Comparison of ENCODE assay signal across 8 mouse cellular contexts in the genomic region with DNA sequence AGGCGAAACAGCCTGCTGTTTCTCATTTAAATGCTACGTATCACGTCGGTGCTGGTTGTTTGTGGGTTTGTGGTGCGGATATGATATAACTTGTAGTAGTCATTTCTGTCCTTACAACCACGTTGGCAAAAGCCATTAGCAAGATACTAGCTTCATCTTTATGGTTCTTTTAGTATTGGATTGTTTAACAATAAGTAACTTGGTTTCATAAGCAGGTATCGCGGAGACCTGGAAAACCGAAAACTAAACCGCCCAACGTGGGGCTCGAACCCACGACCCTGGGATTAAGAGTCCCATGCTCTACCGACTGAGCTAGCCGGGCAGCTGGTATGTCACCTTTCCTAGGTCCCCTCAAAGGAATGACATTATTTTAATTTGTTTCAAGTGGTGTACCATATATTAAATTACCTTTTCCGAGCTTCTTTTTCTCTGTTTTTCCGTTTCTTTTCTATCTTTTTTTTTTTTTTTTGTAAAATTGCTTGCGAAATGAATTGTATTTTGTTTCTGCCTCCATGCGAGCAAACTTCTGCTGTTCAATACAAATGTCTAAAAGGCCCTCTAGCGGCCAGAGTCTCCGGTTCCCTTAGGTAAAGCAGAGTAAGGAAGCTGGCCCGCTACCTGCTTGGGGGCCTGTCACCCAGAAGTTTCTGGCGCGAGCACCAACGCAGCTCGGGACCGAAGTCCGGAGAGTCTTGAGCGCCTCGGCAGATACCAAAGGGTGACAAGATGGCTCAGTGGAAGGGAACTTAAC. TPM values are rescaled to one million over a fixed set of nuclear protein-coding genes. Genes with fewer than 3 reads are reported as not detected.
DNase-seq lines count a peak whose midpoint lies in the region; ATAC-seq and TF ChIP-seq lines count a peak whose summit lies in the region.

No protein-coding gene starts in this region.

- H3K9ac ChIP-seq in heart, embryonic 13.5 days, result peak overlapping the region; percentile 70
- H3K9ac ChIP-seq in kidney, postnatal 0 days (ENCODE audit: low read depth, low read length), result no peak overlapping the region
- peak overlapping the region; percentile 57 for H3K9ac ChIP-seq in liver, embryonic 12.5 days
- no peak overlapping the region for H3K9ac ChIP-seq in stomach, embryonic 16.5 days (ENCODE audit: low read length)

- H3K4me2 ChIP-seq in heart, embryonic 13.5 days, result peak overlapping the region; percentile 69
- H3K4me2 ChIP-seq in kidney, postnatal 0 days (ENCODE audit: low read length), result peak overlapping the region; percentile 49
- peak overlapping the region; percentile 63 for H3K4me2 ChIP-seq in liver, embryonic 12.5 days
- H3K4me2 ChIP-seq in stomach, embryonic 16.5 days (ENCODE audit: low read depth, low read length), result peak overlapping the region; percentile 48

- H3K27me3 ChIP-seq in erythroblast, embryonic 14.5 days (ENCODE audit: control insufficient read depth), result no peaks in the 10 kb centered on the region
- no peaks in the 10 kb centered on the region for H3K27me3 ChIP-seq in heart, embryonic 13.5 days (replicated peaks)
- no peaks in the 10 kb centered on the region for H3K27me3 ChIP-seq in kidney, postnatal 0 days (ENCODE audit: insufficient read depth, low read length)
- H3K27me3 ChIP-seq in liver, embryonic 12.5 days (replicated peaks), result no peaks in the 10 kb centered on the region
- H3K27me3 ChIP-seq in stomach, embryonic 16.5 days (ENCODE audit: control insufficient read depth, insufficient read depth, low read length), result no peaks in the 10 kb centered on the region

- peak; percentile 83 for DNase-seq in brain, embryonic 14.5 days (ENCODE audit: low read depth)
- peak; percentile 88 for DNase-seq in kidney, postnatal 0 days (ENCODE audit: low spot score)
- peak; percentile 79 to 82 for DNase-seq in natural killer cell, adult 2 months (ENCODE audit: low spot score in 2 of 2)

- 2% methylated on average over 30 of the region's 30 CpGs for WGBS in heart, embryonic 13.5 days
- under 1% methylated on average over 30 of the region's 30 CpGs for WGBS in kidney, postnatal 0 days
- WGBS in liver, embryonic 12.5 days (ENCODE audit: insufficient replicate concordance), result under 1% methylated on average over 30 of the region's 30 CpGs
- WGBS in stomach, embryonic 16.5 days, result 2% methylated on average over 30 of the region's 30 CpGs

- no peak overlapping the region for H3K27ac ChIP-seq in heart, embryonic 13.5 days (replicated peaks)
- no peak overlapping the region for H3K27ac ChIP-seq in kidney, postnatal 0 days
- H3K27ac ChIP-seq in liver, embryonic 12.5 days, result peak overlapping the region; percentile 52; the same call in 1 of the 2 replicates
- no peak overlapping the region for H3K27ac ChIP-seq in stomach, embryonic 16.5 days (ENCODE audit: low read length)

- no peaks in the 10 kb centered on the region for H3K36me3 ChIP-seq in erythroblast, embryonic 14.5 days (ENCODE audit: control insufficient read depth)
- no peaks in the 10 kb centered on the region for H3K36me3 ChIP-seq in heart, embryonic 13.5 days
- H3K36me3 ChIP-seq in kidney, postnatal 0 days (ENCODE audit: insufficient read depth, low read length), result no peaks in the 10 kb centered on the region
- no peaks in the 10 kb centered on the region for H3K36me3 ChIP-seq in liver, embryonic 12.5 days
- no peaks in the 10 kb centered on the region for H3K36me3 ChIP-seq in stomach, embryonic 16.5 days (ENCODE audit: control insufficient read depth, insufficient read depth, low read length)

- H3K4me3 ChIP-seq in erythroblast, embryonic 14.5 days (replicated peaks), result peak overlapping the region; percentile 68
- peak overlapping the region; percentile 50 for H3K4me3 ChIP-seq in heart, embryonic 13.5 days
- H3K4me3 ChIP-seq in kidney, postnatal 0 days (replicated peaks; ENCODE audit: low read depth, low read length), result peak overlapping the region; percentile 31
- peak overlapping the region; percentile 54 for H3K4me3 ChIP-seq in liver, embryonic 12.5 days
- H3K4me3 ChIP-seq in stomach, embryonic 16.5 days (replicated peaks; ENCODE audit: low read length), result peak overlapping the region; percentile 35

- ATAC-seq in CD4-positive, CD25-positive, alpha-beta regulatory T cell, adult 4 months, result peak; percentile 87
- no peak; the same call in 1 of the 2 replicates for ATAC-seq in heart, embryonic 13.5 days (ENCODE audit: extremely low read depth, insufficient number of reproducible peaks, low FRiP score, low TSS enrichment)
- ATAC-seq in kidney, postnatal 0 days (replicated peaks; ENCODE audit: low FRiP score, low read depth), result peak; percentile 77
- peak; percentile 91 for ATAC-seq in liver, embryonic 12.5 days
- peak; percentile 60 for ATAC-seq in stomach, embryonic 16.5 days (ENCODE audit: insufficient read depth, low FRiP score)

- TF ChIP-seq POLR2A in brain, embryonic 14.5 days (IDR thresholded peaks at IDR 0.05; ENCODE audit: borderline replicate concordance, extremely low read depth, insufficient read depth, insufficient read length, poor library complexity, severe bottlenecking), result no peak

- no peaks in the 10 kb centered on the region for H3K9me3 ChIP-seq in erythroblast, embryonic 14.5 days (ENCODE audit: control insufficient read depth, low read length)
- H3K9me3 ChIP-seq in heart, embryonic 13.5 days, result no peaks in the 10 kb centered on the region
- H3K9me3 ChIP-seq in kidney, postnatal 0 days (replicated peaks; ENCODE audit: low read length), result no peaks in the 10 kb centered on the region
- no peaks in the 10 kb centered on the region for H3K9me3 ChIP-seq in liver, embryonic 12.5 days (replicated peaks)
- H3K9me3 ChIP-seq in stomach, embryonic 16.5 days (replicated peaks; ENCODE audit: control insufficient read depth, low read length), result no peaks in the 10 kb centered on the region

- TF ChIP-seq CTCF in brain, embryonic 14.5 days (IDR thresholded peaks at IDR 0.05; ENCODE audit: borderline replicate concordance, extremely low read depth, insufficient read depth, insufficient read length), result peak; percentile 70; the same call in 1 of the 2 replicates
- peak; percentile 67 for TF ChIP-seq CTCF in kidney, postnatal 0 days (IDR thresholded peaks at IDR 0.05; ENCODE audit: low read depth)

- peaks cover 20% of the 10 kb centered on the region for H3K4me1 ChIP-seq in erythroblast, embryonic 14.5 days (ENCODE audit: control insufficient read depth)
- peaks cover 15% of the 10 kb centered on the region for H3K4me1 ChIP-seq in heart, embryonic 13.5 days
- H3K4me1 ChIP-seq in kidney, postnatal 0 days (replicated peaks; ENCODE audit: insufficient read depth, low read length), result no peaks in the 10 kb centered on the region
- H3K4me1 ChIP-seq in liver, embryonic 12.5 days, result peaks cover 18% of the 10 kb centered on the region
- H3K4me1 ChIP-seq in stomach, embryonic 16.5 days (ENCODE audit: control insufficient read depth, insufficient read depth, low read length), result peaks cover 9% of the 10 kb centered on the region; the same call in 1 of the 2 replicates

RNA-seq across cellular contexts. Expression of gene Morf4l1, which starts 11.9 kb away (rescaled TPM):
- polyA plus RNA-seq in CD4-positive, CD25-positive, alpha-beta regulatory T cell, adult 4 months (2017; shearing (Covaris generic)), result 100 to 1,000 TPM; 309 to 341 TPM
- polyA plus RNA-seq in brain, embryonic 14.5 days (2012; rRNA removed), result 449 and 465 TPM in 2 replicates
- 7.1 and 8.2 TPM in 2 replicates for polyA plus RNA-seq in erythroblast, embryonic 14.5 days (2012)
- 332 and 344 TPM in 2 replicates for polyA plus RNA-seq in heart, embryonic 13.5 days (2015; fragmentation: Nextera tagmentation; extraction: Ambion mirVana)
- polyA plus RNA-seq in kidney, postnatal 0 days (2015; fragmentation: Nextera tagmentation; extraction: Ambion mirVana), result 412 and 452 TPM in 2 replicates
- polyA plus RNA-seq in liver, embryonic 12.5 days (2016; fragmentation: Nextera tagmentation; extraction: Ambion mirVana), result 179 and 180 TPM in 2 replicates
- polyA plus RNA-seq in stomach, embryonic 16.5 days (2015; fragmentation: Nextera tagmentation; extraction: Ambion mirVana), result 383 and 405 TPM in 2 replicates

RNA-seq across cellular contexts. Expression of gene Adamts7, which starts 36.4 kb away (rescaled TPM):
- polyA plus RNA-seq in CD4-positive, CD25-positive, alpha-beta regulatory T cell, adult 4 months (2017; shearing (Covaris generic)), result under 1 TPM in 1 of 2 experiments, not detected in 1; 0.05 TPM
- 35.5 and 43.3 TPM in 2 replicates for polyA plus RNA-seq in brain, embryonic 14.5 days (2012; rRNA removed)
- polyA plus RNA-seq in erythroblast, embryonic 14.5 days (2012), result 0.01 TPM in 1 of 2 replicates, not detected in the other
- 6.8 and 7.9 TPM in 2 replicates for polyA plus RNA-seq in heart, embryonic 13.5 days (2015; fragmentation: Nextera tagmentation; extraction: Ambion mirVana)
- polyA plus RNA-seq in kidney, postnatal 0 days (2015; fragmentation: Nextera tagmentation; extraction: Ambion mirVana), result 11.6 and 12.8 TPM in 2 replicates
- polyA plus RNA-seq in liver, embryonic 12.5 days (2016; fragmentation: Nextera tagmentation; extraction: Ambion mirVana), result 1.4 and 1.5 TPM in 2 replicates
- 15.2 and 17.3 TPM in 2 replicates for polyA plus RNA-seq in stomach, embryonic 16.5 days (2015; fragmentation: Nextera tagmentation; extraction: Ambion mirVana)

Comparison
In these comparisons a context has a peak if more than half of its experiments do, and no peak if none do; other contexts are left out.
1. H3K9ac ChIP-seq: peak in heart, embryonic 13.5 days (single experiment) and liver, embryonic 12.5 days (single experiment); none in kidney, postnatal 0 days (single experiment) and stomach, embryonic 16.5 days (single experiment).
2. RNA of gene Morf4l1, which starts 11.9 kb away (polyA plus RNA-seq): 449 to 465 TPM in brain, embryonic 14.5 days, 412 to 452 TPM in kidney, postnatal 0 days, 383 to 405 TPM in stomach, embryonic 16.5 days, 309 to 341 TPM in CD4-positive, CD25-positive, alpha-beta regulatory T cell, adult 4 months, 332 to 344 TPM in heart, embryonic 13.5 days and 179 to 180 TPM in liver, embryonic 12.5 days; 7.1 to 8.2 TPM in erythroblast, embryonic 14.5 days; every median in the first group is over 10 times any median in the second.
3. Peak in every context shown above with its lines, with median percentiles within 50 percentile points of each other: DNase-seq, H3K4me3 ChIP-seq and H3K4me2 ChIP-seq.